Mouse (Mus musculus) midbrain, postnatal 0 days (tissue): ENCODE measurements around the gene Tnni3. TPM values are rescaled to one million over a fixed set of nuclear protein-coding genes. Genes with fewer than 3 reads are reported as not detected.
A peak's percentile ranks its signal among the peaks of the same experiment; 100 is the strongest.

Source experiments
- ATAC-seq: fragments of 200-750 bp; cut with Nextera tagmentation; 2 replicates; pipeline ENCODE4 v1.8.0; 2017; ENCODE audit warnings: moderate number of reproducible peaks, mild to moderate bottlenecking, moderate TSS enrichment, moderate library complexity; ENCODE audit not compliant: low FRiP score
- DNase-seq: peaks from one replicate; pipeline ENCODE4 v3.0.0-alpha.2; 2015; ENCODE audit warnings: low spot score
- H3K27ac ChIP-seq: fragments of 300-500 bp; sonication (generic); 2 replicates; pipeline ENCODE4 v1.5.1; 2014; ENCODE audit warnings: low read depth, mild to moderate bottlenecking, low read length, mixed read lengths
- H3K27me3 ChIP-seq: fragments of 300-500 bp; sonication (generic); 2 replicates; pipeline ENCODE4 v1.6.1; 2014; ENCODE audit warnings: low read length, control low read depth, mixed read lengths; ENCODE audit not compliant: insufficient read depth
- H3K36me3 ChIP-seq: fragments of 300-500 bp; sonication (generic); 2 replicates; pipeline ENCODE4 v1.6.1; 2014; ENCODE audit warnings: low read length, control low read depth, mixed read lengths; ENCODE audit not compliant: insufficient read depth
- H3K4me1 ChIP-seq: fragments of 300-500 bp; sonication (generic); 2 replicates; pipeline ENCODE4 v1.6.1; 2014; ENCODE audit warnings: mild to moderate bottlenecking, control low read depth, antibody characterized with exemption, low read length, mixed read lengths; ENCODE audit not compliant: insufficient read depth
- H3K4me2 ChIP-seq: fragments of 300-500 bp; sonication (generic); 2 replicates; pipeline ENCODE4 v1.6.1; 2014; ENCODE audit warnings: low read depth, mild to moderate bottlenecking, low read length, mixed read lengths; ENCODE audit not compliant: poor library complexity, severe bottlenecking
- H3K4me3 ChIP-seq: fragments of 300-500 bp; sonication (generic); 2 replicates; pipeline ENCODE4 v1.5.1; 2014; ENCODE audit warnings: low read depth, mild to moderate bottlenecking, low read length, moderate library complexity
- H3K9ac ChIP-seq: fragments of 300-500 bp; sonication (generic); replicated peaks from 2 replicates; pipeline ENCODE4 v1.6.1; 2014; ENCODE audit warnings: mild to moderate bottlenecking, low read length, moderate library complexity, mixed read lengths; ENCODE audit not compliant: poor library complexity, severe bottlenecking
- H3K9me3 ChIP-seq: fragments of 300-500 bp; sonication (generic); 2 replicates; pipeline ENCODE4 v1.6.1; 2016; ENCODE audit warnings: low read length, control low read depth
- CTCF ChIP-seq: IDR thresholded peaks from 2 replicates; pipeline ENCODE4 v1.5.1; 2016; ENCODE audit warnings: antibody characterized with exemption, mild to moderate bottlenecking
- WGBS: fragments of 180-500 bp; shearing (Covaris S2); extraction: QIAGEN DNeasy Blood & Tissue Kit; methylation state at CpG from one replicate; pipeline ENCODE4 v1.1.7; 2014; 5-methylcytosine and 5-hydroxymethylcytosine counted together
- polyA plus RNA-seq: library from polyadenylated mRNA; unstranded; fragments of >200 nt; fragmentation: Nextera tagmentation; extraction: Ambion mirVana; gene quantifications from 2 replicates; pipeline ENCODE4 v1.2.1, GENCODE M21; 2015
- total RNA-seq: library from RNA; depleted of rRNA; stranded (reverse); fragments of >200 nt; gene quantifications from 2 replicates; pipeline ENCODE4 v1.2.3, GENCODE M21; 2014

The Tnni3 gene
- total and polyA plus RNA-seq, 2 experiments from 2014 or later: 1.7 to 4.1 TPM

- ATAC-seq (peak; percentile 90), DNase-seq (peak; percentile 92)
- Histone ChIP-seq H3K9me3 (no peaks in the 10 kb centered on the region), H3K9ac (peak within 1 kb of the TSS; percentile 78), H3K36me3 (no peaks in the 10 kb centered on the region; the same call in 1 of the 2 replicates), H3K4me1 (peaks cover 10% of the 10 kb centered on the region), H3K27ac (peak within 1 kb of the TSS; percentile 93), H3K27me3 (no peaks in the 10 kb centered on the region), H3K4me3 (peak within 1 kb of the TSS; percentile 54), H3K4me2 (peak within 1 kb of the TSS; percentile 82)
- TF ChIP-seq CTCF: no peak
- 3% methylated on average over 33 of the region's 33 CpGs for WGBS
Measured at GRCm38 (mm10) chr7:4547221-4547641, 23.2 kb upstream of the Tnni3 start, which contains the start of gene Syt5. TSS of gene Syt5 (minus strand) at chr7:4547541.

- peak overlapping the region; percentile 78 for H3K9ac ChIP-seq
- peak; percentile 61 for TF ChIP-seq CTCF
- H3K36me3 ChIP-seq: no peaks in the 10 kb centered on the region; the same call in 1 of the 2 replicates
- peak; percentile 96 for DNase-seq
- peak overlapping the region; percentile 54 for H3K4me3 ChIP-seq
- peak overlapping the region; percentile 82 for H3K4me2 ChIP-seq
- H3K27me3 ChIP-seq: no peaks in the 10 kb centered on the region
- H3K27ac ChIP-seq: peak overlapping the region; percentile 93
- ATAC-seq: peak; percentile 91
- WGBS: 1% methylated on average over 26 of the region's 26 CpGs
- H3K9me3 ChIP-seq: no peaks in the 10 kb centered on the region
- peaks cover 10% of the 10 kb centered on the region for H3K4me1 ChIP-seq
Measured at GRCm38 (mm10) chr7:4546591-4547131, 22.6 kb upstream of the Tnni3 start.

- no peak for TF ChIP-seq CTCF
- Histone ChIP-seq H3K4me2 (peak overlapping the region; percentile 82), H3K36me3 (peaks cover under 1% of the 10 kb centered on the region; the same call in 1 of the 2 replicates), H3K4me1 (peaks cover 10% of the 10 kb centered on the region), H3K9me3 (no peaks in the 10 kb centered on the region), H3K27me3 (no peaks in the 10 kb centered on the region), H3K27ac (peak overlapping the region; percentile 93), H3K9ac (peak overlapping the region; percentile 78), H3K4me3 (peak overlapping the region; percentile 54)
- 69% methylated on average over 15 of the region's 15 CpGs for WGBS
- no peak for DNase-seq
- peak; percentile 25; the same call in 1 of the 2 replicates for ATAC-seq
Measured at GRCm38 (mm10) chr7:4546050-4546449, 22.0 kb upstream of the Tnni3 start.

- Histone ChIP-seq H3K4me2 (no peak overlapping the region), H3K4me3 (no peak overlapping the region), H3K9ac (no peak overlapping the region), H3K9me3 (no peaks in the 10 kb centered on the region), H3K36me3 (peaks cover 17% of the 10 kb centered on the region), H3K4me1 (peaks cover 7% of the 10 kb centered on the region; the same call in 1 of the 2 replicates), H3K27me3 (no peaks in the 10 kb centered on the region), H3K27ac (no peak overlapping the region)
- no peak for ATAC-seq
- no peak for DNase-seq
- 43% methylated on average over 17 of the region's 17 CpGs for WGBS
- no peak for TF ChIP-seq CTCF
Measured at GRCm38 (mm10) chr7:4542013-4542412, 18.0 kb upstream of the Tnni3 start.

GRCm38 (mm10) chr7:4541344-4541743 lies 17.3 kb upstream of the Tnni3 start:
- 63% methylated on average over 5 of the region's 5 CpGs for WGBS
- Histone ChIP-seq H3K27me3 (no peaks in the 10 kb centered on the region), H3K36me3 (peaks cover 17% of the 10 kb centered on the region), H3K4me2 (no peak overlapping the region), H3K9ac (no peak overlapping the region), H3K9me3 (no peaks in the 10 kb centered on the region), H3K4me1 (peaks cover 7% of the 10 kb centered on the region; the same call in 1 of the 2 replicates), H3K4me3 (no peak overlapping the region), H3K27ac (no peak overlapping the region)
- DNase-seq (no peak), ATAC-seq (no peak)
- TF ChIP-seq CTCF: peak; percentile 40

GRCm38 (mm10) chr7:4539019-4539418 lies 15.0 kb upstream of the Tnni3 start:
- Histone ChIP-seq H3K4me1 (no peaks in the 10 kb centered on the region), H3K9me3 (no peaks in the 10 kb centered on the region), H3K27ac (no peak overlapping the region), H3K27me3 (no peaks in the 10 kb centered on the region), H3K36me3 (peaks cover 17% of the 10 kb centered on the region), H3K4me2 (no peak overlapping the region), H3K4me3 (no peak overlapping the region), H3K9ac (no peak overlapping the region)
- TF ChIP-seq CTCF: no peak
- ATAC-seq (0 out of 2 replicates have a peak, but pooled peaks have one; percentile 32), DNase-seq (no peak)
- WGBS: 93% methylated on average over 2 of the region's 2 CpGs
